Mouse (Mus musculus) urinary bladder, postnatal 36 days (tissue): ENCODE data around the gene Lmf2.

Experiments
- DNase-seq, 2 experiments: peaks; one replicate each; pipeline ENCODE4 v3.0.0; 2022; ENCODE audit warnings: low spot score in 2 of 2, mixed read lengths in 1 of 2

Gene Lmf2

DNA sequence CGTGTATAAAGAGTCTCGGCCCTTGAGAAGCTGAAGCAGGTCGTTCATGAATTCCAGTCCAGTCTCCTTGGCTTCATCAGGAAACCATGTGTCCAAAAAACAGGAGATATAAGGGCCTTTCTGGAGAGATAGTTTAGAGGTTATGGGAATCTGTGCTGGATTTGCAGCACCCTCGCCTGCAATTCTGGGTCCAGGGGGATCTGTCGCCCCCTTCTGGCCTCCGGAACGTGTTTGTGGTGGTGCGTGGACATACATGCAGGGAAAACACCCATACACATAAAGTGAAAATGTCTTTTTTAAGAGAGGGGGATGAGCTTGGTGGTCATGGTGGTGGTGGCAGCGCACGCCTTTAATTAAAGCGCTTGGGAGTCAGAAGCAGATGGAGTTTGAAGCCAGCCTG lies 39.3 kb downstream of the Lmf2 start:
- no peak for DNase-seq

DNA sequence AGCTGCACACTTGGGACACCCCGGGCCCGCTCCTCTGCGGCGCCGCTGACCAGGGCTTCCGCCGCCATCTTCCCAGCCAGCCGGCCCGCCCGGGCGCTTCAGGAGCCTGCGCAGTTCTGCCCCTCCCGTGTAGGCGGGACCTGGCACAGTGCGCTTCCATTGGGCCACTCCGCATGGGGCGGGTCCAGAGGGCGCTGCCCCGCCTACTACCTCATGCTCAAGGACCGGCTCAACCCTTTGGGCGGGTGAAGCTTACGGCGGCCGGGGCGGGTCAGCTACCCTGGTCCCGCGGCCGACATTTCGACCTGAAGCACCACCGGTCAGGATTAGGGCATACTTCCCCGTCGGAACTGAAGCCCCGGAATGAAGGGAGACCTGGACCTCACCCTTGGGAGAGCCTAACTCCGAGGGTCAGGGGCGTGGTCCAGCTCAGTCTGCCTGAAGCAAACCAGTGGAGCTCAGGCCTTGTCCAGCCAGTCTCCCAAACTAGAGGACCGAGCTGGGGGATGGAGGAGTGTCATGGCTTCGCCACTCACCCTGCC lies 40.2 kb downstream of the Lmf2 start, which contains the start of gene Sbf1:
Sbf1 (minus strand) TSS at position 122 of the 542 bp plus-strand sequence.
- DNase-seq = peak; percentile 97 to 99

DNA sequence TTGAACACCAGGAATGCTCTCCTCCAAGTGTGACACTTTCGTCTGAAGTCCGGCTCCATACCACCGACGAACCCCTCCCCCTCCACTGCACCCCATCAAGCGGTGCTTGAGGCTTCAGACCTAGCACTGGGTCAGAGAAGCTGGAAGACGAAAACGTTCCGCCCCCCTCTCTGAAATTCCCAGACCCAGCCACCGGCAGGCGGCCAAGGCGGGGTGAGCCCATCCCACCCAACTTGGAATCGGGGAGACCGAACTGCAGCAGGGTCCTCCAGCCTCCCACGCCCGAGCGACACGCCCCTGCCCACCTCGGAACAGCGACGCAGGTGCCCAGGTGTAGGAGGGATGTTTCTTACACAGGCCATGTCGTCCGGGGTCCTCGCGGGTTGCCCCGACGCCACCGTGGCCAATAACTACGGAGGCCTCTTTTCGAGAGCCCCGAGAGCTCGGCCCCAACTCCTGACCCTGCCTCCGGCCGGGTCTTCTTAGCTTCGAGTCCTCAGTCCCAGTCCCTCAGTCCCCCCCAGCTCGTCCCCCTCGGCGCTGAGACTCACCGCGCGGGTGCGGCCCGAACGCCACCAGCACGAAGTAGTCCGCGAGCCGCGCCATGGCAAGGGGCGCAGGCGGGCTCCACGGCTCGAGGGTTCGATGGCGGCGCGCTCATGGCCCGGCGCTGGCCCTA lies 40.8 kb downstream of the Lmf2 start:
- DNase-seq = no peak

DNA sequence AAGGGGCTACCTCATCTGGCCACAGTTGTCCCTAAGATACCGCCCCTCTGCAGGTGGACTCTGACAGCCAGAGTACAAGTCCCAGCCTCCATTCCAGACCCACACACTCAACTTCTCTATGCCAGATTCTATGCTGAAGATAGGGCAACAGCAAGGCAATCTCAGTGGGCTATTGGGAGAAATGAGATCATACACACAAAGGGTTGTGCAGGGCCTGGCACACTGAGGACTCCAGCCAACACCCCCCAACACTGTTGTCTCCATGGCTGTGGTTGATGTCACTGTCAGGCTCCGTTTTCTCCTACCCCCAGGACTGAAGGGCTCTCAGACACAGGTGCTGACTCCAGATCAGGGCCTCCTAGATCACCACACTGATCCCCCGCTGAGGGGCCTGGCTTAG lies 41.4 kb downstream of the Lmf2 start:
- no peak for DNase-seq

DNA sequence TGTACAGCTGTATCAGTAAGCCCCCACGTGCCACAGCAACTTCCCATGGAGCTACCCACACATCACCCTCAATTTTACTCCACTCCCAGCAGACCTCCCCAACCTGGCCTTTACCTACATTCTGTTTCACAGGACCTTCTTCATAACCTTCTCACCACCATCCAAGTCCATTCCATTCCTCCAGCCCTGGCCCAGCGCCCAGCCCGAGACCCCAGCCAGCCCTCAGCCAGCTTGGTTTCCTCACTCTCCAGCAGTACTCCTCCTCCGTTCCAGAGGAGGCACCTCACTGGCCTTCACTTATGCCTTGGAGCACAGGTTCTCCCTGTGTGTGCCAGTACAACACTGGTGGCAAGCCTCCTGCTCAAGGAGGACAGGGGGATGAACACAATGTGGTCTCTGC lies 42.1 kb downstream of the Lmf2 start:
- no peak for DNase-seq

DNA sequence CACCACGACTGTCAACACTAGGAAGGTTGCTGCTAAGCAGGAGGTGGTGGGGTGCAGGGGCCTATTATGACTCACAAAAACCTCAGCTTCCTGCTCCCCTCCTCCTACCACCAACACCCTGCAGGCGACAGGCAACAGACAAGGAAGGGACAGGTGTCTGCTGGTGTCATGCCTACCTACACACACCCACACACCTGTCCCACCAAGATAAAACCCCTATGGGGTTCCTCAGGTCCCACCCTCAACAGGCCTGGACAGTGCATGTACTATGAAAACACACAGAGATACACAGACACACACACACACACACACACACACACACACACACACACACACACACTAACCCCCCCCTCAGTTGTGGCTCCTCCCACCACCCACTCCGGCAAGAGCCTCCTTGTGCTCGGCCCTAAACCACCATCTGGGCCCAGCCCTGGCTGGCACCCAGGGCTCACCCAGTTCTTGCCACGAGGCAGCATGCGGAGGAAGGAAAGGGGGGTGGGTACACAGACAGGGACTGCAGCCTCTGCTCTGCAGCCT lies 45.4 kb downstream of the Lmf2 start:
- no peak for DNase-seq

DNA sequence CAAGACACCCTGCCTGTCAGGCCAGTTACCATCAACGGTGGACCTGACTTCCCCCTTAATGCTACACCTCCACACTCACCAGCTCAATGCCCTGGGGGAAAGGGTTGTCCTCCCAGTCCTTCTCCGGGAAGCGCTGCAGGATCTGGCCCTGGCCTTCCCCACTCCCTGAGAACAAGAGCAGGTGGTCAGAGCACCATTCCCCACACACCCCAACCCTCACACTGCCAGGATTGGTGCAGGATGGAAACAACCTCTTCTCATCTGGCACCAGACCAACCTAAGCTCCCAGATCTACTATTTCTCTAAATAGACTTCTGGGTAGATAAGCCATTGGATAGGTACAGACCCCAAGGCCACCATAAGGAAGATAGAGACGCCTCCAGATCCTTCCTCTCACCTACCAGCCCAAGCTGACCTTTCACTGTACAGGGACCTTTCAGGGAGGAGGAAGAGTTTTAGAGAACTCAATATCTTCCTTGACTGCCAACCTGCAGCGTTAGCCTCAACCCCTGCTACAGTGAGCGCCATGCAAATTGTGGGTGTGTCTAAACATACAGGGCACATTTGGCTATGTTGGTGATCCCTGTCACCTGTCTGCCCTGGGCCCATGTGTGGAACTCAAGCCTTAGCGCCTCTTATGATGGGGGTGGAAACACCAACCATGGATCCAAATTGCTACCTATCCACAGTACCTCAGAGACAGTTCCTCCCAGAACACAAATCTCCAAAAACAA lies 46.9 kb downstream of the Lmf2 start:
- DNase-seq = no peak

DNA sequence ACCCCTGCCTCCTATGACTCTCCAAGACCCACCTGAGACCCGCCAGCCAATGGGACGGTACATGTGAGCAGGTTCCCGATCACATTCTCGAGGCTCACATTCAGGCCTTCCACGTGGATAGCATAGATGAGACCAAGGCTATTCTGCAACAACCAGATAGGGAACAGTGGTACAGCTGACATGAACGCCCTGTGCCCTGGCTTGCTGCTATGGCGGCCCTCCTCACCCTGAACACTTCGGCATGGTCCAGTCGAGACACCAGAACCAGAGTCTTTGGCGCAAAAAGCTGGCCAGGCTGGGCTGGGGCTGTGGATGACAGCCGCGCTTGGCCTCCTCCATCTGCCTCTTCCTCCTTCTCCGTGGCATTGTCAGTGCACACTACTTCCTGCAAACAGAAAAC lies 48.0 kb downstream of the Lmf2 start:
- DNase-seq = no peak

DNA sequence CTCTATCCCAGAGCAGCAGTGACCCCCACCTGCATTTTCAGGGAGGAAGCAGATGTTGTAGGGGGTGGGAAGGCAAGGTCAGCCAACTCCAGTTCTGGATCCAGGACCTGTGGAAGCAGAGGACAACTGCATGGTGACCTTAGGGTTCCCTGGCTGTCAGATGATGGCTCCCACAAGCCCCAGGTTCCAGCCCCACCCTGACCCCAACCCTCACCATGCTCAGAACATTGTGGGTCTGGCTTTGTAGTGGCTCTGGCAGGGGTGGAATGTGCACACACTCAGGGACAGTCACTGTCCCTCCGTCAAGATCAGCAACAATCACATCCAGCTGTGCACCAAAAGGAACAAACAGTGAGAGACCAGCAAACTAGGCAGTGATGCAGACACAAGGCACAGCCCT lies 49.5 kb downstream of the Lmf2 start:
- DNase-seq = no peak
